Mouse (Mus musculus) stomach, embryonic 15.5 days (tissue): Measurements from ENCODE around the gene Mylpf. TPM values are rescaled to one million over a fixed set of nuclear protein-coding genes. Genes with fewer than 3 reads are reported as not detected.
"Not testable (repeated sequence)": the region's sequence is repeated elsewhere in the genome, so short reads cannot be mapped to it uniquely, and the experiment has no call there.

ENCODE experiments used
- ATAC-seq: fragments of 200-750 bp; cut with Nextera tagmentation; 2 replicates; pipeline ENCODE4 v1.8.0; 2017; ENCODE audit warnings: low read depth, moderate number of reproducible peaks, moderate TSS enrichment; ENCODE audit not compliant: insufficient read depth, low FRiP score
- H3K27ac ChIP-seq: fragments of 300-500 bp; sonication (generic); 2 replicates; pipeline ENCODE4 v1.5.1; 2015; ENCODE audit warnings: mild to moderate bottlenecking, inconsistent platforms
- H3K27me3 ChIP-seq: fragments of 300-500 bp; sonication (generic); replicated peaks from 2 replicates; pipeline ENCODE4 v1.6.1; 2015; ENCODE audit warnings: inconsistent platforms
- H3K36me3 ChIP-seq: fragments of 300-500 bp; sonication (generic); 2 replicates; pipeline ENCODE4 v1.6.1; 2015; ENCODE audit warnings: inconsistent platforms
- H3K4me1 ChIP-seq: fragments of 300-500 bp; sonication (generic); 2 replicates; pipeline ENCODE4 v1.6.1; 2015; ENCODE audit warnings: inconsistent platforms
- H3K4me2 ChIP-seq: fragments of 300-500 bp; sonication (generic); 2 replicates; pipeline ENCODE4 v1.6.1; 2015; ENCODE audit warnings: mild to moderate bottlenecking, inconsistent platforms
- H3K4me3 ChIP-seq: fragments of 300-500 bp; sonication (generic); replicated peaks from 2 replicates; pipeline ENCODE4 v1.5.1; 2015; ENCODE audit warnings: inconsistent platforms
- H3K9ac ChIP-seq: fragments of 300-500 bp; sonication (generic); 2 replicates; pipeline ENCODE4 v1.6.1; 2015; ENCODE audit warnings: inconsistent platforms
- H3K9me3 ChIP-seq: fragments of 300-500 bp; sonication (generic); 2 replicates; pipeline ENCODE4 v1.6.1; 2016; ENCODE audit warnings: inconsistent platforms
- whole genome bisulfite sequencing: fragments of 180-500 bp; shearing (Covaris S2); methylation state at CpG from one replicate; pipeline ENCODE4 v1.1.7; 2015; 5-methylcytosine and 5-hydroxymethylcytosine counted together
- polyA plus RNA-seq: library from polyadenylated mRNA; unstranded; fragments of >200 nt; fragmentation: Nextera tagmentation; extraction: Ambion mirVana; gene quantifications from 2 replicates; pipeline ENCODE4 v1.2.1, GENCODE M21; 2015

Mylpf gene
- polyA plus RNA-seq, 1 experiment from 2014 or later, result 18.6 TPM

GRCm38 (mm10) chr7:127233368-127233749 lies 24.7 kb downstream of the Mylpf start:
- peaks cover 33% of the 10 kb centered on the region for H3K36me3 ChIP-seq
- peak; percentile 56 for ATAC-seq
- H3K9ac ChIP-seq, result peak overlapping the region; percentile 80
- no peaks in the 10 kb centered on the region for H3K27me3 ChIP-seq
- peak overlapping the region; percentile 80 for H3K4me3 ChIP-seq
- peaks cover 15% of the 10 kb centered on the region for H3K4me1 ChIP-seq
- H3K27ac ChIP-seq, result peak overlapping the region; percentile 98
- 0% methylated on average over 27 of the region's 27 CpGs for WGBS
- H3K9me3 ChIP-seq, result no peaks in the 10 kb centered on the region
- peak overlapping the region; percentile 53 for H3K4me2 ChIP-seq

- H3K4me1 ChIP-seq, result peaks cover 15% of the 10 kb centered on the region
- peak overlapping the region; percentile 53 for H3K4me2 ChIP-seq
- H3K36me3 ChIP-seq, result peaks cover 37% of the 10 kb centered on the region
- ATAC-seq, result no peak
- H3K9ac ChIP-seq, result peak overlapping the region; percentile 80; the same call in 1 of the 2 replicates
- peak overlapping the region; percentile 80 for H3K4me3 ChIP-seq
- 2% methylated on average over 9 of the region's 9 CpGs for WGBS
- H3K27ac ChIP-seq, result peak overlapping the region; percentile 98
- H3K9me3 ChIP-seq, result no peaks in the 10 kb centered on the region
- no peaks in the 10 kb centered on the region for H3K27me3 ChIP-seq
Observed at GRCm38 (mm10) chr7:127233765-127234164, 25.1 kb downstream of the Mylpf start.

- peaks cover 38% of the 10 kb centered on the region for H3K36me3 ChIP-seq
- H3K27ac ChIP-seq, result no peak overlapping the region
- no peak overlapping the region; the same call in 1 of the 2 replicates for H3K4me2 ChIP-seq
- ATAC-seq, result no peak
- peaks cover 15% of the 10 kb centered on the region for H3K4me1 ChIP-seq
- no peaks in the 10 kb centered on the region for H3K9me3 ChIP-seq
- H3K27me3 ChIP-seq, result no peaks in the 10 kb centered on the region
- no peak overlapping the region for H3K4me3 ChIP-seq
- WGBS, result 94% methylated on average over 2 of the region's 2 CpGs
- no peak overlapping the region for H3K9ac ChIP-seq
Observed at GRCm38 (mm10) chr7:127234777-127235176, 26.1 kb downstream of the Mylpf start.

GRCm38 (mm10) chr7:127243361-127243867 lies 34.7 kb downstream of the Mylpf start:
- ATAC-seq, result no peak
- Histone ChIP-seq H3K4me2 (peak overlapping the region; percentile 88), H3K9me3 (no peaks in the 10 kb centered on the region), H3K4me3 (peak overlapping the region; percentile 74), H3K4me1 (peaks cover 21% of the 10 kb centered on the region), H3K9ac (peak overlapping the region; percentile 73; the same call in 1 of the 2 replicates), H3K27ac (peak overlapping the region; percentile 98), H3K27me3 (no peaks in the 10 kb centered on the region), H3K36me3 (peaks cover 10% of the 10 kb centered on the region)
- WGBS, result 34% methylated on average over 2 of the region's 2 CpGs

GRCm38 (mm10) chr7:127243870-127244657 lies 35.4 kb downstream of the Mylpf start, which contains the start of gene Zfp771:
Gene Zfp771 (plus strand): TSS chr7:127244274.
- ATAC-seq, result peak; percentile 96
- Histone ChIP-seq H3K4me2 (peak within 1 kb of the TSS; percentile 88), H3K4me1 (peaks cover 22% of the 10 kb centered on the region), H3K4me3 (peak within 1 kb of the TSS; percentile 74), H3K9ac (peak within 1 kb of the TSS; percentile 93), H3K27me3 (no peaks in the 10 kb centered on the region), H3K36me3 (peaks cover 6% of the 10 kb centered on the region; the same call in 1 of the 2 replicates), H3K27ac (peak within 1 kb of the TSS; percentile 98), H3K9me3 (no peaks in the 10 kb centered on the region)
- 1% methylated on average over 54 of the region's 56 CpGs for WGBS

GRCm38 (mm10) chr7:127244658-127245510 lies 36.2 kb downstream of the Mylpf start:
- H3K9ac ChIP-seq, result peak overlapping the region; percentile 93
- WGBS, result 12% methylated on average over 28 of the region's 33 CpGs
- peak; percentile 73 for ATAC-seq

GRCm38 (mm10) chr7:127250511-127250910 lies 41.8 kb downstream of the Mylpf start:
- WGBS, result 89% methylated on average over 8 of the region's 8 CpGs
- ATAC-seq, H3K27me3 ChIP-seq, H3K4me2 ChIP-seq, H3K27ac ChIP-seq, H3K4me3 ChIP-seq, H3K9ac ChIP-seq, H3K9me3 ChIP-seq: not testable (repeated sequence)
- peaks cover 29% of the 10 kb centered on the region for H3K4me1 ChIP-seq
- peaks cover 11% of the 10 kb centered on the region for H3K36me3 ChIP-seq

More at GRCm38 (mm10) chr7:127244658-127245510, 36.2 kb downstream of the Mylpf start:
- no peaks in the 10 kb centered on the region for H3K9me3 ChIP-seq
- peak overlapping the region; percentile 88 for H3K4me2 ChIP-seq
- peaks cover 11% of the 10 kb centered on the region for H3K36me3 ChIP-seq
- no peaks in the 10 kb centered on the region for H3K27me3 ChIP-seq
- peak overlapping the region; percentile 98 for H3K27ac ChIP-seq
- H3K4me3 ChIP-seq, result peak overlapping the region; percentile 74
- H3K4me1 ChIP-seq, result peaks cover 22% of the 10 kb centered on the region

GRCm38 (mm10) chr7:127252414-127252813 lies 43.7 kb downstream of the Mylpf start:
- H3K27me3 ChIP-seq, result no peaks in the 10 kb centered on the region
- 88% methylated on average over 2 of the region's 2 CpGs for WGBS
- H3K27ac ChIP-seq, result no peak overlapping the region
- H3K36me3 ChIP-seq, result peaks cover 11% of the 10 kb centered on the region
- H3K4me1 ChIP-seq, result peaks cover 17% of the 10 kb centered on the region; the same call in 1 of the 2 replicates
- ATAC-seq, result no peak
- no peak overlapping the region for H3K4me2 ChIP-seq
- no peak overlapping the region for H3K9ac ChIP-seq
- H3K9me3 ChIP-seq, result no peaks in the 10 kb centered on the region
- H3K4me3 ChIP-seq, result no peak overlapping the region

- Histone ChIP-seq H3K36me3 (peaks cover 11% of the 10 kb centered on the region), H3K9me3 (no peaks in the 10 kb centered on the region), H3K9ac (peak overlapping the region; percentile 67; the same call in 1 of the 2 replicates), H3K4me2 (peak overlapping the region; percentile 97), H3K27me3 (no peaks in the 10 kb centered on the region), H3K27ac (peak overlapping the region; percentile 93), H3K4me1 (peaks cover 14% of the 10 kb centered on the region; the same call in 1 of the 2 replicates), H3K4me3 (peak overlapping the region; percentile 56)
- 71% methylated on average over 6 of the region's 6 CpGs for WGBS
- no peak for ATAC-seq
Observed at GRCm38 (mm10) chr7:127253341-127253740, 44.7 kb downstream of the Mylpf start.

- Histone ChIP-seq H3K4me3 (peak overlapping the region; percentile 56), H3K4me1 (peaks cover 17% of the 10 kb centered on the region; the same call in 1 of the 2 replicates), H3K9me3 (no peaks in the 10 kb centered on the region), H3K9ac (peak overlapping the region; percentile 67), H3K36me3 (peaks cover 11% of the 10 kb centered on the region), H3K4me2 (peak overlapping the region; percentile 97), H3K27me3 (no peaks in the 10 kb centered on the region), H3K27ac (peak overlapping the region; percentile 93)
- peak; percentile 93 for ATAC-seq
- WGBS, result under 1% methylated on average over 134 of the region's 136 CpGs
Observed at GRCm38 (mm10) chr7:127253821-127254769, 45.4 kb downstream of the Mylpf start.
